Mouse (Mus musculus) limb, embryonic 14.5 days (tissue): ENCODE results near the gene Wdr25. TPM values are rescaled to one million over a fixed set of nuclear protein-coding genes. Genes with fewer than 3 reads are reported as not detected.

Experiments used
- ATAC-seq: fragments of 200-750 bp; cut with Nextera tagmentation; 2 replicates; pipeline ENCODE4 v1.8.0; 2017; ENCODE audit warnings: low read depth, moderate number of reproducible peaks, moderate TSS enrichment; ENCODE audit not compliant: low FRiP score
- DNase-seq: peaks from one replicate; pipeline ENCODE4 v3.0.0-alpha.2; 2015; ENCODE audit warnings: low spot score
- H3K27ac ChIP-seq: fragments of 300-500 bp; sonication (generic); replicated peaks from 2 replicates; pipeline ENCODE4 v1.5.1; 2014; ENCODE audit warnings: low read depth, mild to moderate bottlenecking, low read length, moderate library complexity, mixed read lengths
- H3K27me3 ChIP-seq: fragments of 300-500 bp; sonication (generic); 2 replicates; pipeline ENCODE4 v1.6.1; 2014; ENCODE audit warnings: low read length, mixed read lengths; ENCODE audit not compliant: control insufficient read depth, insufficient read depth
- H3K36me3 ChIP-seq: fragments of 300-500 bp; sonication (generic); 2 replicates; pipeline ENCODE4 v1.6.1; 2014; ENCODE audit warnings: mild to moderate bottlenecking, low read length, moderate library complexity, mixed read lengths; ENCODE audit not compliant: control insufficient read depth, insufficient read depth
- H3K4me1 ChIP-seq: fragments of 300-500 bp; sonication (generic); 2 replicates; pipeline ENCODE4 v1.6.1; 2014; ENCODE audit warnings: antibody characterized with exemption, low read length, mixed read lengths; ENCODE audit not compliant: control insufficient read depth, insufficient read depth
- H3K4me2 ChIP-seq: fragments of 300-500 bp; sonication (generic); replicated peaks from 2 replicates; pipeline ENCODE4 v1.6.1; 2014; ENCODE audit warnings: low read depth, mild to moderate bottlenecking, low read length, moderate library complexity; ENCODE audit not compliant: severe bottlenecking
- H3K4me3 ChIP-seq: fragments of 300-500 bp; sonication (generic); replicated peaks from 2 replicates; pipeline ENCODE4 v1.5.1; 2014; ENCODE audit warnings: low read length
- H3K9ac ChIP-seq: fragments of 300-500 bp; sonication (generic); 2 replicates; pipeline ENCODE4 v1.6.1; 2014; ENCODE audit warnings: mild to moderate bottlenecking, low read depth, low read length, moderate library complexity; ENCODE audit not compliant: severe bottlenecking
- H3K9me3 ChIP-seq: fragments of 300-500 bp; sonication (generic); 2 replicates; pipeline ENCODE4 v1.6.1; 2016; ENCODE audit warnings: low read length; ENCODE audit not compliant: control insufficient read depth
- POLR2A ChIP-seq: fragments of 200-500 bp; IDR thresholded peaks from 2 replicates; pipeline ENCODE4 v1.8.0; 2012; ENCODE audit warnings: inconsistent platforms, mild to moderate bottlenecking, moderate library complexity, borderline replicate concordance; ENCODE audit not compliant: insufficient read depth, insufficient read length; ENCODE audit errors: extremely low read depth
- WGBS: fragments of 180-500 bp; shearing (Covaris S2); extraction: QIAGEN DNeasy Blood & Tissue Kit; methylation state at CpG from one replicate; pipeline ENCODE4 v1.1.7; 2014; 5-methylcytosine and 5-hydroxymethylcytosine counted together
- polyA plus RNA-seq, 2 experiments: library from polyadenylated mRNA; depleted of rRNA in 1 of 2; stranded (reverse) in 1 of 2; unstranded in 1 of 2; fragments of >200 nt; fragmentation: Nextera tagmentation in 1 of 2; extraction: Ambion mirVana in 1 of 2; gene quantifications; 2 replicates each; pipeline versions ENCODE4 v1.2.1 to v1.2.3; 2012 to 2014

Gene Wdr25
- polyA plus RNA-seq, 2 experiments, result 4.6 to 12.7 TPM

DNA sequence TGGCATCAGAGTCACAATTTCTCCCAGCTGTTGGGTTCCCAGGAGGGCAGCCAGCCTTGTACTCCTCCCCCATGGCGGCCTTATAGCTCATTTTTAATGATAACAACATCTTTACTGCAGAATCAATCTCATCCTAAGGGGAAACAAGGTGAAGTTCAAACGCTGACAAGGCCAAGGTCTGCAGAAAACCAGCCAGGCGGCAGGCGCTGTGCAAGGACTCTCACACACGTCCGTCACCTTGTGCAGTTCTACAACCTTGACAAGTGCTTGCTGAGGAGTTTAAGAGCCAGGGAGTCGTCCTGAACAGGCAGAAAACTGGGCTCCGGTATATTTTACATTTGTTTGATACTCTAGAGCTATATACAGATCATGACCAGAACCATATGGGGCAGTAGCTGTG lies 10.7 kb upstream of the Wdr25 start:
- no peaks in the 10 kb centered on the region for H3K4me1 ChIP-seq
- no peak for ATAC-seq
- H3K4me2 ChIP-seq, result no peak overlapping the region
- DNase-seq, result no peak
- no peak overlapping the region for H3K4me3 ChIP-seq
- peaks cover 66% of the 10 kb centered on the region for H3K36me3 ChIP-seq
- no peaks in the 10 kb centered on the region for H3K9me3 ChIP-seq
- no peak overlapping the region for H3K27ac ChIP-seq
- TF ChIP-seq POLR2A, result no peak
- H3K27me3 ChIP-seq, result no peaks in the 10 kb centered on the region
- H3K9ac ChIP-seq, result no peak overlapping the region
- 88% methylated on average over 8 of the region's 8 CpGs for WGBS

DNA sequence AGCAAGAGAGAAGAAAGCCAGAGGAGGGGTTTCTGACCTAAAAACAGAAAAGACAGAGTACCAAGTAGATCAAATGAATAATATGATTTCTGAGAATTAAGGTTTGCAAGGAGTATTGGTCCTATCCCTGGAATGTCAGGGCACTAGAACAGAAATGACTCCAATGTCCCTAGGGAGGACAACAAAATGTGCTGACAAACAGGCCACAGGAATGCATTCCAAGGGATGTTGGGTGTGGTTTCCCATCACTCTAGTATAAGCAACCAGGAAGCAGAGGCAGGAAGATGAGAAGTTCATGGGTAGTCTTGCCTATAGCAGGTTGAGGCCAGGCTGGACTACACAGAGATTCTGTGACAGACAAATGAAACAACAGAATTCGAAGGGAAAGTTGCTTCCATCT lies 7.5 kb upstream of the Wdr25 start:
- Histone ChIP-seq H3K27me3 (no peaks in the 10 kb centered on the region), H3K36me3 (peaks cover 69% of the 10 kb centered on the region), H3K4me1 (no peaks in the 10 kb centered on the region), H3K27ac (no peak overlapping the region), H3K4me2 (no peak overlapping the region), H3K9ac (no peak overlapping the region), H3K4me3 (no peak overlapping the region), H3K9me3 (no peaks in the 10 kb centered on the region)
- 100% methylated on average over 1 of the region's 1 CpGs for WGBS
- ATAC-seq (no peak), DNase-seq (no peak)
- TF ChIP-seq POLR2A, result no peak

DNA sequence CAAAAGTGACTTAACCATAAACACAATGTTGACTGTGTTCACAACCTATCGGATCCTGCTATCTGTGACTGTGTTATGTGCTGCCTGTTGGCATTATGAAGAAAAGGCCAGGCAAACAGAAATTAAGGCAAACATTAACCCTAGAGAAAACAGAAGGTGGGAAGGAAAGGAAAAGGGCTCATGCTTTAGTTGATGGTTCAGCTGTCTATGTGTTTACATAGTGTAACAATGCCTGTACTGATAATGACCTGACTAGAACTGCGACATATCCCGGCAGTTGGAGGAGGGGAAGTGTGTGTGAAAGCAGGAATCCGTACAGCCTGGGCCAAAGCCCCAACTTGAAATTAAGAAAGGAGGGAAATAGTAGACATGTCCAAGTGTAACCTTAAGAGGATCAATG lies 6.4 kb upstream of the Wdr25 start:
- no peak overlapping the region for H3K4me3 ChIP-seq
- H3K9me3 ChIP-seq, result no peaks in the 10 kb centered on the region
- DNase-seq (no peak), ATAC-seq (no peak)
- no peaks in the 10 kb centered on the region for H3K27me3 ChIP-seq
- 89% methylated on average over 4 of the region's 4 CpGs for WGBS
- no peaks in the 10 kb centered on the region for H3K4me1 ChIP-seq
- no peak overlapping the region for H3K9ac ChIP-seq
- H3K4me2 ChIP-seq, result no peak overlapping the region
- H3K36me3 ChIP-seq, result peaks cover 65% of the 10 kb centered on the region
- TF ChIP-seq POLR2A, result no peak
- H3K27ac ChIP-seq, result no peak overlapping the region

DNA sequence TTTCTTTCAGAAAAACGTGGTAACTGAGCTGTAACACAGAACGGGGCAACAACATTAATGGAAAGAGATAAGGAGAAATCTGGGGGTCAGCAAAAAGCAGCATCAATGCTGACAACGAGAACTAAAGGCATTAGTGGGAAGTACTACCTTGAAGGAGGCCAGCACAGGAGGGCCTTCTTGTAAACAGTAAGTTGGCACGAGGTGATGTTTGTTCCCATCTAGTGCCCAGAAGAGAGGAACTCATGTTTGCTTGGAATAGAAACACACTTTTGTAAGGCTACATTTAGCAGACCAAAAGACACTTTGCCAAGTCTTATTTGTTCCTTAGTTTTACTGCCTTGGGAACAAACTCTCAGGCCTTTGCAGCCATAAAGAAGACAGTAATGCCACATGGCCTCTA lies 4.8 kb upstream of the Wdr25 start:
- Histone ChIP-seq H3K9me3 (no peaks in the 10 kb centered on the region), H3K4me3 (no peak overlapping the region), H3K27ac (no peak overlapping the region), H3K4me2 (no peak overlapping the region), H3K9ac (no peak overlapping the region), H3K36me3 (peaks cover 51% of the 10 kb centered on the region), H3K4me1 (peaks cover 7% of the 10 kb centered on the region), H3K27me3 (no peaks in the 10 kb centered on the region)
- ATAC-seq (no peak), DNase-seq (no peak)
- TF ChIP-seq POLR2A, result no peak
- 82% methylated on average over 4 of the region's 4 CpGs for WGBS

DNA sequence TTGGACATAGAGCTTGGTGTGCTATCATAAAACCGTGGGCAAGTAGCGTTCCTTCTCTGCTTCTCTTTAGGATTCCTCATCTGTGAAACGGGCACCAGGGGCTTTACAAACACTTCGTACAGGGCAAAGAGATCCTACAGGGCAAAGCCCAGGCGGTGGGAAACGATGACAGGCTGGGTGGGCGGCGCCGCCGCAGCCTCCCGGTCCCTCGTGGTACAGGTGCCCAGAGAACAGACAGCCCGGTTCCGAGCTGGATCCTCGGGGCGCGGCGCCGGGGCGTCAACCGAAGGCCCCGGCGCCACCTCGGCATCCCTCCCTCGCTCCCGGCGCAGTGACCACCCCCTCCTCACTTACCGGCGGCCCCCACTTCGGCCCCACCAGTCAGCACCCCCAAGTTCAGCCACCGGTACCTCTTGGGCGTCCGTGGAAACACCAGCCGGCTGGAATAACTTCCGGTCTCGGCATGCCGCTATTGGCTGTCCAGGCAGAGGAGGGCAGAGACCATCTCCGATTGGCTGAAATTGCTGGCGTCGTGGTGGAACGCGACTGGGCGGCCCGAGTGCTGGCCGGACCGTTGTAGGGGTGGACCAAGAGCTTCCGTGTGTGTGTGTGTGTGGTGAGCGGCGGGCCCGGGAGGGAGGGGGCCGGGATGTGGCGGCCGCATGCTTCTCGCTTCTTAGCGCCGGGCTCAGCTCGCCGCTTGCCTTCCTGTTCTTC lies 442 bp downstream of the Wdr25 start, which contains the start of gene Wars:
TSS of gene Wars (minus strand) at position 460 of the 717 bp plus-strand sequence.
- TF ChIP-seq POLR2A, result peak; percentile 77; the same call in 1 of the 2 replicates
- WGBS, result under 1% methylated on average over 48 of the region's 58 CpGs
- peak within 1 kb of the TSS; percentile 71 for H3K9ac ChIP-seq
- H3K9me3 ChIP-seq, result no peaks in the 10 kb centered on the region
- H3K36me3 ChIP-seq, result peaks cover 18% of the 10 kb centered on the region
- no peak within 1 kb of the TSS for H3K27ac ChIP-seq
- H3K27me3 ChIP-seq, result no peaks in the 10 kb centered on the region
- peak within 1 kb of the TSS; percentile 84 for H3K4me3 ChIP-seq
- peaks cover 12% of the 10 kb centered on the region for H3K4me1 ChIP-seq
- peak within 1 kb of the TSS; percentile 88 for H3K4me2 ChIP-seq
- DNase-seq (peak; percentile 96), ATAC-seq (peak; percentile 100)
